Mouse (Mus musculus): ENCODE results near the gene Hs1bp3.

GRCm38 (mm10) chr12:8324086-8324485, 10.9 kb downstream of the Hs1bp3 start:
- TF ChIP-seq CTCF (IDR thresholded peaks at IDR 0.05; ENCODE audit: insufficient read depth, low read depth, low read length) (no peak), POLR2A (IDR thresholded peaks at IDR 0.05; ENCODE audit: insufficient read depth, low read depth, low read length) (no peak)
